Mouse (Mus musculus) liver, embryonic 11.5 days (tissue): Measurements from ENCODE around the gene Mcemp1. TPM values are rescaled to one million over a fixed set of nuclear protein-coding genes. Genes with fewer than 3 reads are reported as not detected.

Experiments
- ATAC-seq: fragments of 200-750 bp; cut with Nextera tagmentation; replicated peaks from 2 replicates; pipeline ENCODE4 v1.8.0; 2017; ENCODE audit warnings: moderate number of reproducible peaks, mild to moderate bottlenecking, moderate TSS enrichment, moderate library complexity; ENCODE audit not compliant: low FRiP score
- DNase-seq: peaks from one replicate; pipeline ENCODE4 v3.0.0-alpha.2; 2017; ENCODE audit warnings: low spot score
- H3K27ac ChIP-seq: fragments of 300-500 bp; sonication (generic); 2 replicates; pipeline ENCODE4 v1.5.1; 2014; ENCODE audit warnings: mild to moderate bottlenecking, low read depth, low read length, control low read depth
- H3K27me3 ChIP-seq: fragments of 300-500 bp; sonication (generic); replicated peaks from 2 replicates; pipeline ENCODE4 v1.6.1; 2014; ENCODE audit warnings: low read length, mixed read lengths; ENCODE audit not compliant: control insufficient read depth, insufficient read depth
- H3K36me3 ChIP-seq: fragments of 300-500 bp; sonication (generic); 2 replicates; pipeline ENCODE4 v1.6.1; 2014; ENCODE audit warnings: mild to moderate bottlenecking, low read length, moderate library complexity, mixed read lengths; ENCODE audit not compliant: control insufficient read depth, insufficient read depth
- H3K4me1 ChIP-seq: fragments of 300-500 bp; sonication (generic); replicated peaks from 2 replicates; pipeline ENCODE4 v1.6.1; 2014; ENCODE audit warnings: low read length, mixed read lengths; ENCODE audit not compliant: control insufficient read depth, insufficient read depth
- H3K4me2 ChIP-seq: fragments of 300-500 bp; sonication (generic); 2 replicates; pipeline ENCODE4 v1.6.1; 2014; ENCODE audit warnings: mild to moderate bottlenecking, control low read depth, moderate library complexity
- H3K4me3 ChIP-seq: fragments of 300-500 bp; sonication (generic); 2 replicates; pipeline ENCODE4 v1.5.1; 2014; ENCODE audit warnings: low read depth, low read length, control low read depth
- H3K9ac ChIP-seq: fragments of 300-500 bp; sonication (generic); 2 replicates; pipeline ENCODE4 v1.6.1; 2014; ENCODE audit warnings: low read depth, low read length, control low read depth
- H3K9me3 ChIP-seq: fragments of 300-500 bp; sonication (generic); 2 replicates; pipeline ENCODE4 v1.6.1; 2016; ENCODE audit warnings: low read length, inconsistent platforms, mixed read lengths; ENCODE audit not compliant: control insufficient read depth
- WGBS: fragments of 180-500 bp; shearing (Covaris S2); extraction: QIAGEN DNeasy Blood & Tissue Kit; methylation state at CpG from one replicate; pipeline ENCODE4 v1.1.7; 2014; 5-methylcytosine and 5-hydroxymethylcytosine counted together
- polyA plus RNA-seq: library from polyadenylated mRNA; unstranded; fragments of >200 nt; fragmentation: Nextera tagmentation; extraction: Ambion mirVana; gene quantifications from 2 replicates; pipeline ENCODE4 v1.2.1, GENCODE M21; 2014

Gene Mcemp1
- polyA plus RNA-seq, 1 experiment from 2014 or later: 1.0 TPM

GRCm38 (mm10) chr8:3678831-3679230, 13.3 kb downstream of the Mcemp1 start:
- WGBS: 95% methylated on average over 23 of the region's 23 CpGs
- Histone ChIP-seq H3K27ac (no peak overlapping the region), H3K4me1 (peaks cover 13% of the 10 kb centered on the region), H3K27me3 (no peaks in the 10 kb centered on the region), H3K4me3 (no peak overlapping the region), H3K9me3 (no peaks in the 10 kb centered on the region), H3K9ac (no peak overlapping the region), H3K4me2 (no peak overlapping the region), H3K36me3 (peaks cover 23% of the 10 kb centered on the region)
- ATAC-seq (no peak), DNase-seq (no peak)

GRCm38 (mm10) chr8:3679236-3679635, 13.7 kb downstream of the Mcemp1 start:
- no peak overlapping the region for H3K4me2 ChIP-seq
- WGBS: 96% methylated on average over 23 of the region's 23 CpGs
- no peak overlapping the region for H3K9ac ChIP-seq
- DNase-seq (no peak), ATAC-seq (no peak)
- peaks cover 23% of the 10 kb centered on the region for H3K36me3 ChIP-seq
- H3K4me1 ChIP-seq: peaks cover 13% of the 10 kb centered on the region
- no peaks in the 10 kb centered on the region for H3K9me3 ChIP-seq
- no peak overlapping the region for H3K4me3 ChIP-seq
- H3K27ac ChIP-seq: no peak overlapping the region
- no peaks in the 10 kb centered on the region for H3K27me3 ChIP-seq

GRCm38 (mm10) chr8:3679656-3680055, 14.1 kb downstream of the Mcemp1 start:
- Histone ChIP-seq H3K4me1 (peaks cover 13% of the 10 kb centered on the region), H3K4me3 (no peak overlapping the region), H3K9me3 (no peaks in the 10 kb centered on the region), H3K4me2 (no peak overlapping the region), H3K9ac (no peak overlapping the region), H3K36me3 (peaks cover 23% of the 10 kb centered on the region), H3K27ac (no peak overlapping the region), H3K27me3 (no peaks in the 10 kb centered on the region)
- DNase-seq (no peak), ATAC-seq (no peak)
- WGBS: 95% methylated on average over 5 of the region's 5 CpGs

- H3K4me3 ChIP-seq: no peak overlapping the region
- no peak for ATAC-seq
Measured at GRCm38 (mm10) chr8:3682435-3682834, 16.9 kb downstream of the Mcemp1 start.

GRCm38 (mm10) chr8:3683408-3684176, 18.0 kb downstream of the Mcemp1 start:
- no peak for ATAC-seq
- 71% methylated on average over 6 of the region's 6 CpGs for WGBS
- DNase-seq: no peak

More at GRCm38 (mm10) chr8:3682435-3682834, 16.9 kb downstream of the Mcemp1 start:
- Histone ChIP-seq H3K4me1 (peaks cover 9% of the 10 kb centered on the region), H3K27me3 (no peaks in the 10 kb centered on the region), H3K9me3 (no peaks in the 10 kb centered on the region), H3K4me2 (no peak overlapping the region), H3K36me3 (peaks cover 23% of the 10 kb centered on the region), H3K27ac (no peak overlapping the region), H3K9ac (no peak overlapping the region)
- 84% methylated on average over 5 of the region's 5 CpGs for WGBS
- no peak for DNase-seq

GRCm38 (mm10) chr8:3684530-3684929, 19.0 kb downstream of the Mcemp1 start:
- no peaks in the 10 kb centered on the region for H3K4me1 ChIP-seq
- no peak overlapping the region for H3K4me3 ChIP-seq
- H3K36me3 ChIP-seq: peaks cover 11% of the 10 kb centered on the region
- DNase-seq (no peak), ATAC-seq (no peak; the same call in 1 of the 2 replicates)
- H3K27ac ChIP-seq: no peak overlapping the region
- H3K4me2 ChIP-seq: no peak overlapping the region
- no peak overlapping the region for H3K9ac ChIP-seq
- H3K27me3 ChIP-seq: no peaks in the 10 kb centered on the region; the same call in 1 of the 2 replicates
- no peaks in the 10 kb centered on the region for H3K9me3 ChIP-seq

More at GRCm38 (mm10) chr8:3683408-3684176, 18.0 kb downstream of the Mcemp1 start:
- Histone ChIP-seq H3K9me3 (no peaks in the 10 kb centered on the region), H3K9ac (no peak overlapping the region), H3K27me3 (no peaks in the 10 kb centered on the region), H3K36me3 (peaks cover 21% of the 10 kb centered on the region), H3K4me1 (no peaks in the 10 kb centered on the region), H3K4me2 (no peak overlapping the region), H3K4me3 (no peak overlapping the region), H3K27ac (no peak overlapping the region)

GRCm38 (mm10) chr8:3685422-3685821, 19.9 kb downstream of the Mcemp1 start:
- H3K4me3 ChIP-seq: no peak overlapping the region
- no peaks in the 10 kb centered on the region for H3K4me1 ChIP-seq
- no peaks in the 10 kb centered on the region for H3K9me3 ChIP-seq
- H3K27ac ChIP-seq: no peak overlapping the region
- ATAC-seq: no peak
- no peaks in the 10 kb centered on the region; the same call in 1 of the 2 replicates for H3K27me3 ChIP-seq
- WGBS: 61% methylated on average over 5 of the region's 5 CpGs
- no peak for DNase-seq
- H3K36me3 ChIP-seq: peaks cover 8% of the 10 kb centered on the region
- H3K9ac ChIP-seq: no peak overlapping the region
- no peak overlapping the region for H3K4me2 ChIP-seq

GRCm38 (mm10) chr8:3687537-3687936, 22.0 kb downstream of the Mcemp1 start:
- Histone ChIP-seq H3K9me3 (no peaks in the 10 kb centered on the region), H3K9ac (no peak overlapping the region), H3K4me2 (no peak overlapping the region), H3K4me3 (no peak overlapping the region), H3K27ac (no peak overlapping the region), H3K36me3 (no peaks in the 10 kb centered on the region; the same call in 1 of the 2 replicates), H3K4me1 (no peaks in the 10 kb centered on the region), H3K27me3 (no peaks in the 10 kb centered on the region; the same call in 1 of the 2 replicates)
- WGBS: 63% methylated on average over 6 of the region's 6 CpGs
- ATAC-seq (no peak), DNase-seq (no peak)

- no peak for DNase-seq
Measured at GRCm38 (mm10) chr8:3690774-3691173, 25.2 kb downstream of the Mcemp1 start.

More at GRCm38 (mm10) chr8:3690774-3691173, 25.2 kb downstream of the Mcemp1 start:
- Histone ChIP-seq H3K27ac (no peak overlapping the region), H3K36me3 (no peaks in the 10 kb centered on the region), H3K9me3 (no peaks in the 10 kb centered on the region), H3K4me1 (no peaks in the 10 kb centered on the region), H3K4me2 (no peak overlapping the region), H3K27me3 (no peaks in the 10 kb centered on the region; the same call in 1 of the 2 replicates), H3K9ac (no peak overlapping the region), H3K4me3 (no peak overlapping the region)
- 60% methylated on average over 3 of the region's 3 CpGs for WGBS
- ATAC-seq: no peak
